10 mouse cellular contexts compared by ENCODE assay signal in genomic region chr11:79054161-79055152, GRCm38 (mm10).
DNase-seq lines count a peak whose midpoint lies in the region; ATAC-seq and TF ChIP-seq lines count a peak whose summit lies in the region.
"Had no signal": no experiment of that assay in that cellular context is flagged by ENCODE, and none has a peak within 500 bp of the region (broad histone marks: within the 10 kb centered on the region; RNA-seq: fewer than 3 reads in every experiment).

No protein-coding gene starts in this region.

- no peak for ATAC-seq in hindbrain, embryonic 11.5 days (ENCODE audit: low FRiP score)
- ATAC-seq in hindbrain, embryonic 14.5 days (ENCODE audit: low FRiP score): no peak
- ATAC-seq in liver, embryonic 14.5 days (ENCODE audit: insufficient read depth): peak; percentile 87
- ATAC-seq in activated CD4-positive, CD25-positive, alpha-beta regulatory T cell, adult 4 months: no peak

- intact Hi-C loops in left cerebral cortex, postnatal 36 days (cut with DNase I): no loop called here

- H3K27me3 ChIP-seq in hindbrain, embryonic 11.5 days (ENCODE audit: control insufficient read depth, insufficient read depth, low read length): no peaks in the 10 kb centered on the region
- H3K27me3 ChIP-seq in hindbrain, embryonic 14.5 days (ENCODE audit: control insufficient read depth, insufficient read depth, low read length): no peaks in the 10 kb centered on the region
- no peaks in the 10 kb centered on the region for H3K27me3 ChIP-seq in liver, embryonic 14.5 days (ENCODE audit: control insufficient read depth, insufficient read depth, low read length)

- H3K36me3 ChIP-seq in hindbrain, embryonic 11.5 days (ENCODE audit: control insufficient read depth, insufficient read depth, low read length): no peaks in the 10 kb centered on the region
- no peaks in the 10 kb centered on the region for H3K36me3 ChIP-seq in hindbrain, embryonic 14.5 days (replicated peaks; ENCODE audit: control insufficient read depth, insufficient read depth)
- no peaks in the 10 kb centered on the region for H3K36me3 ChIP-seq in liver, embryonic 14.5 days (replicated peaks; ENCODE audit: control insufficient read depth, insufficient read depth, low read depth)

- 0 out of 2 replicates have a peak overlapping the region, but pooled peaks have one; percentile 6 for H3K27ac ChIP-seq in hindbrain, embryonic 11.5 days (ENCODE audit: low read depth, low read length)
- no peak overlapping the region for H3K27ac ChIP-seq in hindbrain, embryonic 14.5 days
- H3K27ac ChIP-seq in liver, embryonic 14.5 days: peak overlapping the region; percentile 74
- H3K27ac ChIP-seq: left cerebral cortex, adult 2 months had no signal

- H3K9me3 ChIP-seq in hindbrain, embryonic 11.5 days (ENCODE audit: control insufficient read depth, low read length): no peaks in the 10 kb centered on the region
- H3K9me3 ChIP-seq in hindbrain, embryonic 14.5 days (ENCODE audit: control insufficient read depth, low read length): no peaks in the 10 kb centered on the region
- no peaks in the 10 kb centered on the region for H3K9me3 ChIP-seq in liver, embryonic 14.5 days (ENCODE audit: control insufficient read depth, low read length)

- peak; percentile 76 for TF ChIP-seq EP300 in liver, embryonic 14.5 days (IDR thresholded peaks at IDR 0.05; ENCODE audit: low read depth)

- no peak overlapping the region for H3K9ac ChIP-seq in hindbrain, embryonic 11.5 days (ENCODE audit: low read depth, low read length)
- no peak overlapping the region for H3K9ac ChIP-seq in hindbrain, embryonic 14.5 days
- H3K9ac ChIP-seq in liver, embryonic 14.5 days (replicated peaks): peak overlapping the region; percentile 47

- H3K4me2 ChIP-seq in hindbrain, embryonic 11.5 days (replicated peaks; ENCODE audit: low read depth, low read length): no peak overlapping the region
- H3K4me2 ChIP-seq in hindbrain, embryonic 14.5 days (replicated peaks): no peak overlapping the region
- H3K4me2 ChIP-seq in liver, embryonic 14.5 days (ENCODE audit: low read depth): peak overlapping the region; percentile 44

- no peaks in the 10 kb centered on the region for H3K4me1 ChIP-seq in hindbrain, embryonic 11.5 days (replicated peaks; ENCODE audit: control insufficient read depth, insufficient read depth, low read length)
- H3K4me1 ChIP-seq in hindbrain, embryonic 14.5 days (replicated peaks; ENCODE audit: control insufficient read depth, insufficient read depth, low read length): peaks cover 4% of the 10 kb centered on the region; the same call in 1 of the 2 replicates
- peaks cover 54 to 69% of the 10 kb centered on the region in 2 experiments for H3K4me1 ChIP-seq in liver, embryonic 14.5 days (replicated peaks; ENCODE audit: control insufficient read depth in 2 of 2, insufficient read depth in 2 of 2, low read length in 1 of 2)

- 80% methylated on average over 9 of the region's 9 CpGs for WGBS in hindbrain, embryonic 11.5 days
- 74% methylated on average over 9 of the region's 9 CpGs for WGBS in hindbrain, embryonic 14.5 days
- WGBS in liver, embryonic 14.5 days (ENCODE audit: insufficient replicate concordance): 38% methylated on average over 9 of the region's 9 CpGs

- DNase-seq in hindbrain, embryonic 11.5 days (ENCODE audit: low spot score): peak; percentile 31
- DNase-seq in hindbrain, embryonic 14.5 days (ENCODE audit: low spot score): no peak
- DNase-seq in brain, adult 2 months (ENCODE audit: low read depth, low spot score): peak; percentile 26
- DNase-seq in forelimb bud, embryonic 11.5 days (ENCODE audit: low read depth, low spot score): peak; percentile 30
- DNase-seq in liver, embryonic 14.5 days (ENCODE audit: low read depth in 3 of 3, low spot score in 3 of 3): peak; percentile 51 to 66 (median 66)
- DNase-seq in left cerebral cortex, adult 8-10 months (ENCODE audit: low spot score in 2 of 2): no peak
- DNase-seq in left cerebral cortex, postnatal 36 days (ENCODE audit: low spot score in 2 of 2): no peak
- DNase-seq: thymus, postnatal 25 days had no signal

- peak; percentile 50 for TF ChIP-seq CTCF in liver, embryonic 14.5 days (IDR thresholded peaks at IDR 0.05; ENCODE audit: low read depth)

- H3K4me3 ChIP-seq in hindbrain, embryonic 11.5 days (ENCODE audit: low read depth, low read length): no peak overlapping the region
- H3K4me3 ChIP-seq in hindbrain, embryonic 14.5 days (replicated peaks; ENCODE audit: low read length): no peak overlapping the region
- H3K4me3 ChIP-seq in liver, embryonic 14.5 days (ENCODE audit: insufficient read depth in 1 of 2, low read depth in 2 of 2, low read length in 2 of 2): 0 out of 4 replicates have a peak overlapping the region, but pooled peaks of 1 of the 2 experiments have one; percentile 6
- H3K4me3 ChIP-seq: left cerebral cortex, adult 2 months had no signal

Comparison
In these comparisons a context has a peak if more than half of its experiments do, and no peak if none do; other contexts are left out.
1. DNase-seq: peak in hindbrain, embryonic 11.5 days (single experiment), brain, adult 2 months (single experiment), forelimb bud, embryonic 11.5 days (single experiment) and liver, embryonic 14.5 days (3 of 3); none in hindbrain, embryonic 14.5 days (single experiment), left cerebral cortex, adult 8-10 months (0 of 2) and left cerebral cortex, postnatal 36 days (0 of 2).